Mouse (Mus musculus) lung, postnatal 36 days (tissue): ENCODE data around the gene Mrps5.
A peak's percentile ranks its signal among the peaks of the same experiment; 100 is the strongest.

Experiments used
- DNase-seq: peaks from one replicate; pipeline ENCODE4 v3.0.0; 2022; ENCODE audit warnings: mixed read lengths

The Mrps5 gene

DNA sequence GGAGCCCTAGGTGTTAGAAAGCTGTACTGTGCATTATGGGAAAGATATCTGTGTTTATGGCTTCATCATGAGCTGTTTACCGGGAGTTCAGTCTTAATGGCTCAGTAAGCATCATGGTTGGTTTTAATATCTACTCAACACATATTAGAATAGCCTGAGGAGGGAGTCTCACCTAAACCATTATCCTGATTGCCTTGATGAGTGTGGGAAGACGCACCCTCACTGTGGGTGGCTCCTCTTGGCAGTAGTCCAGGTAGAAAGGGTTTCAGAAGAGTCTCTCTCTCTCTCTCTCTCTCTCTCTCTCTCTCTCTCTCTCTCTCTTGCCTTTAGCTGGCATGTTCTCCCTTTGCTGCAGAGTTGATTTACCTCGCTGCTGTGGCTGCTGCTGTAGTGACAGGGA is 35.0 kb downstream of the Mrps5 start:
- DNase-seq: no peak

DNA sequence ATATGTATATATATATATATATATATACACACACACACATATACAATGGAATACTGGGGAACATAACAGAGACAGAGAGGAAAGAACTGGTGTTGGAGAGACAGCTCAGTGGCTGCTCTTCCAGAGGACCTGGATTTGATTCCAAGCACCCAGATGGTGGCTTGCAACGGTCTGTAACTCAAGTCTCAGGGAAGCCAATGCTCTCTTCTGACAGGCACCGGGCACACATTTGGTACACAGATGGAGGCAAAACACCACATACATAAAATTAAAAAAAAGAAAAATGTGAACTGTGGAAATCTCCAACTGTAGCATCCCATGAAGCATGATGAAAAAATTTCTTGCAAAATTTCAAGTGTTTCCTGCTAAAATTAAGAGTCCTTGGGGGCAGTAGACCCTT is 37.8 kb downstream of the Mrps5 start:
- DNase-seq: no peak

DNA sequence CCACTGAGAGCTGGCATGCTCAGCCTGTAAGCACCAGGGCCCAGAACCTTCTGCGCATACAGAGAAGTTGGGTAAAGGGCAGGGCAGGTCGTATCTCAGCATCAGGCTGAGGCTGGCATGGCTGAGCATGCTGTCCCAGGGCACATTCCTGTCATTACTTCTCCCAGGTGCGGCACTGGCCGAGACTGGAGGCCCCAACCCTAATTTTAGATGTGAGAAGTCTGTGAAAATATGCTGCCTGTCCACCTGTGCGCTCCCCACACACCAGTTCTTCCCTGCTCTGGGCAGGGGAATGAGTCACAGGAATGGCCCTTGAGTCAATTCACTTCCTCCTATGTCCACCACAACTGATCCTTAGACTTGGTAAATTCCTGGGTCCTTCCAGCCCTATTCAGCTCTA is 38.6 kb downstream of the Mrps5 start:
- no peak for DNase-seq

DNA sequence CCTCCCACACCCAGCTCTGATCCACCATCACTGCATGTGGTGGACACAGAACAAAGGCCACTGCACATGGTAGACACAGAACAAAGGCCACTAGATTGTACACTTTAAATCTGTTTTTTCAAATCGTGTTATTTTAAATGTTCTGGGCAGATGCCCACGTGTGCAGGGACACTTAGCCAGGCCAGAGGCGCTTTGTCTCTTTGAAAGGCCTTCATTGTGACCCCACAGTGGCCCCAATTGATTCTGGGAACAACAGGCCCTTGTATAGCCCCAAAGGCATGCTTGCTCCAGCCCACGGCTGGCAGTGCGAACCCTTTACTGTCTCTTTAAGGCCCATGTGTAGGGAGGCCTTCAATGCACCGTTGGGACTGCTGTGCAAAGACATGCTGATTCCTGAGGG is 40.3 kb downstream of the Mrps5 start:
- DNase-seq: no peak

DNA sequence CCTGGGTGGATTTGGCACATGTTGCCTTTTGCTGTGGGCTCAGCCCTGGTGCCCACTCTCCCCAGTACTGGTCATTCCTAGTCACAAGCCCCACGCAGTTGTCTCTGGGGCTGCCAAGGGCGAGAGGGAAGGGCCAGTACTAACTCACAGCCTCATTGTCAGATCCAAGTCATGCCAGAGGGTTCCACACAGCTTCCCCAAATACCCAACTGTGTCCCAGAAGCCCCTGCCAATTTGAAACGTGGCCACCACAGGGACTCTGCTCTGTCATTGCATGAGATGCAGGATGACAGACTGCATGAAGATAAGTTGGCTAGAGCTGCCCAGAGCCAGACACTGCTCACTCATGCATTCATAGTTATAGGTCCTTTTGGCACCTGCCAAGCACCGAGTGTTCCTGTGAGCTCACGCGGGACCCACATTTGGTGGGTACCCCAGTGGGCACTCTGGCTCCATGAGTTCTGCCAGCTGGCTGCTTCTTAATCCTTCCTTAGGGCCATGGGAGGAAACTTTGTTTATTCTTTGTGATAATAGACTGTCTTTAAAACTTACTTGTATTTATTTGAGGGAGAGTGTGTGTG is 41.1 kb downstream of the Mrps5 start:
- no peak for DNase-seq

DNA sequence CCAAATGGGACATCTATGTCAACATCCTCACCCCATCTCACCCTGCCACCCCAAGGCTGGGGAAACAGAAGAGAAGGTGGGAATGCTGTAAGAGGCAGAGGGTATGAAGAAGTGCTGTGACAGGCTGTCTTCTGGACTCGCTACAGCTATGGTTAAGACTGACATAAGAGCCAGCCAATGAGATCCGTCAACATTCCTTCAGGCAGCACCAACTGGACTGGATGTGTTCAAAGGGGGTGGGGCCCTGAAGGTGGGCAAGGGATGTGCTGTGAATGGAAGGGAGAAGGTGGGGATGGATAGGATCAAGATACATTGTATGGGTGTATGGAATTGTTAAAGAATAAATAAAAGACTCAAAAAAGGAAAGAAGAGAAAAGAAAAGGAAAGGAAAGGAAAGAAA is 45.6 kb downstream of the Mrps5 start:
- DNase-seq: no peak

DNA sequence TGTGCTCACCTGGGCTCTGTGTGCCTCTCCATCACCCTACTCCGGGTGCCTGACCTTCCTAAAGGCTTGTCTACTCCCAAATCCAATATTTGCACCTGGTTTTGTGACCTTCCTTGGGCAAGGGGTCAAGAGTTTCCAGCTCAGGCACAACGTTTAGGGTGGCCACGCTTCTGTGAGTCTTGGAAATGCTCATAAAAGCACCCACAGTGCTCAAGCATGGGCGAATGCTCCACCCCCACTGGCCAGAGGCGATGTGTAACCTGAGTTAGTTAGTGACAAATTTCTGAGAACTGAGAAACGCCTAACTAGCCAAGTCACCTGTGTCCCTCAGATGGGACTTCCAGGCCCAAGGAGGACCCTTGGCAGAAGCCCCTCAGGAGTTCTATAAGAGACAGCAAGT is 48.6 kb downstream of the Mrps5 start:
- DNase-seq: no peak

DNA sequence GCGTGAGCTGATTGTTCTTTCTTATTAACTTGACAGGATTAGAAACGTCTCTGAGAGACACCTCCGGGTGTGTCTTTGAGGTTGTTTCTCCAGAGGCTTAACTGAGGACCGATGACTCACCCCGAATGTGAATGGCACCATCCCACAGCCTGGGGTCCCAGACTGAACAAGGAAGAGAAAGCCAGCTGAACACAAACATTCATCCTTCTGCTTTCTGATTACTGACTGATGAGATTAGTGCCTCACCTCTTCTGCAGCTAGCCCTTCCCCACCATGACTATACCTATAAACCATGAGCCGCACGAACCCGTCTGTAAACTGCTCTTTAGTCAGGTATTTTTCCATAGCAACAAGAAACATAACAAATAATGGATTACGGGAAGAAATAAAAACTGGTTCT is 52.0 kb downstream of the Mrps5 start:
- DNase-seq: no peak

DNA sequence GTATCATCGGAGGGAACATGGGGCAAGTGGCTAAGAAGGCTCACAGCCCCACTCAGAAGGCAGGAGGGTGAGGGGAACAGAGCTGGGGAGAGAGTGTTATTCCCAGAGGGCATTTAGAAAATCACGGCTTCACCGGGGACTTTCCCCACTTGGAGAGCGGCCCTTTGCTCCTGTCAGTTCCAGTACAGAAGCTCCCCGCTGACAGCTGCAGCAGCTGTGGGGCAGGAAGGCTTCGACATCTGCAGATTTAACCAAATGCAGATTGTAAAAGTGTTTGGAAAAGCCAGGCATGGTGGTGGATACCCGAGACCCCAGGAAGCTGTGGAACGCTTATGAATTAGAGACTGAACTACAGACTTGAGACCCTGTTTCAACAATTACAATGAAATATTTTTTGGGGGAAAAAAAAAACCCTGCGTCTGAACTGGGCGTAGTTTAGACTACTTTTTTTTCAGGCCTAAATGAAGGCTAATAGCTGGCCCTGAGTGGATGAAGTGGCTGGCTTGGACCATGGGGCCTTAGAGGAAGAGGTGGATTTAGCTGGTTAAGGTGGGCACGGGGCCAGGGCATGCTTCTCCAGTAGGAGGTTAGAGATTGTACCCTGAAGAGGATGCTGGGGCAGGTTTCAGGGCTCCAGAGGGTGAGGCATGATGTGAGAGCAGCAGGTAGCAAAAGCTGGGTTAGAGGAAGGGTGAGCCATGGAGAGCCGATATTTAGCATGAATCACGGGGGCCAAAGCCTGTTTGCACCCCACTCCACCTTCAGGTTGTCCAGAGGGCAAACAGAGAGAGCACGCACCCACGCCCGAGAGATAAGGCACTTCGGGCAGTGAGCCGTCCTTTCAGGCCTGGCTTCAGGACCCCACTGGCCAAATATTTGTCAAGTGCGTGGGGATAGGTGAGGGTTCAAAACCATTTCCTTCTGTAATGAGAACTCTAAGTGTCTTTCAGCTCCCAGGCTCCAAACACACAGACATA is 57.0 kb downstream of the Mrps5 start:
- DNase-seq: peak; percentile 30

DNA sequence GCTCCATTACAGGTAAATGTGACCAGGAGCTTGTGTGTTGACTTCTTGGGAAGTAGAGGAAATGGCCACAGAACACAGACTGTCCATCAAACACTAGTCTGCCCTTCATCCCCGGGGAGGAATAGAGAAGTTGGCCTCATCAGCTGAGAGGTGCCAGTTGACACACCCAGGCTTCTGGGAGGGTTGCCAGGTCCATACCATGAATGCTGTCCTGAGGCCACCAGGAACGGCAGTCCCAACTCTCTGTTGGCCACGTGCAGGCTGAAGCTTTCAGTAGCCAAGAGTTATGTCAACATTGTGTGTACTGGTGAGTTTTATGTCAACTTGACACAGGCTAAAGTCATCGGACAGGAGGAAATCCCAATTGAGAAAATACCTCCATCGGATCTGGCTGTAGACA is 59.9 kb downstream of the Mrps5 start:
- peak; percentile 36 for DNase-seq

DNA sequence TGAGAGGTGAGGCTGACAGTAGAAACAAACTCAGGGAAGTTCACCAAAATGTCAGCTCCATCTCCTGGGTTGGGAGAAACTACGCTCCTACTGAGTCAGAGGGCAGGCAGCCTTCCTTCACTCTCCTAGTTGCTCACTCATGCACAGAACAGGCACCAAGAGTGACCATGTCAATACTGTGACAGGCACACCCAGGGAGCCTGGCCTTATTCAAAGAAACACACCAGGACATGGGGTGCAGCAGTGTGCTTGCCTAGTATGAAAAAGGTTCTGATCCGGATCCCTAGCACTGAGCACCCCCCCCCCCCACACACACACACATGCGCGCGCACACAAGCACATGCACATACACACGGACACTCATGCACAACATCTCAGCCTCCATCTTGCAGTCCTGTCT is 61.1 kb downstream of the Mrps5 start:
- no peak for DNase-seq

DNA sequence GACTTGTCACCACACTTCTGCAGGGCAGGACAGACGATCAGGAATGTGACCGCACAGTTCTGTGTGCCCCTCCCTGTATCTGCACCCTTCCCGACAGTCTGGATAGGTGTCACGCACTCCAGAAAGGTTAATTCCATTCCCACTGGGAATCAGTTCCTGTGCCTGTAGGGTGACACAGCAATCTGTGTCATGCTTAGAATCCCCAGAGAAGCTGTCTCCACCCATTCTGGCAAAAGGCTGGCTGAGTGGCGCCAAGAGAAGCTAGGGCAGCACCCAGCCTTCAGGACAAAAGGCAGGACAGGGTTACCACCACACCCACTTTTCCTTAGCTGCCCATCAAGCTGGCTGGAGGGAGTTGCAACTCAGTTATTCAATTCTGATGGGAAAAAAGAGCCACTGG is 62.9 kb downstream of the Mrps5 start:
- peak; percentile 51 for DNase-seq

DNA sequence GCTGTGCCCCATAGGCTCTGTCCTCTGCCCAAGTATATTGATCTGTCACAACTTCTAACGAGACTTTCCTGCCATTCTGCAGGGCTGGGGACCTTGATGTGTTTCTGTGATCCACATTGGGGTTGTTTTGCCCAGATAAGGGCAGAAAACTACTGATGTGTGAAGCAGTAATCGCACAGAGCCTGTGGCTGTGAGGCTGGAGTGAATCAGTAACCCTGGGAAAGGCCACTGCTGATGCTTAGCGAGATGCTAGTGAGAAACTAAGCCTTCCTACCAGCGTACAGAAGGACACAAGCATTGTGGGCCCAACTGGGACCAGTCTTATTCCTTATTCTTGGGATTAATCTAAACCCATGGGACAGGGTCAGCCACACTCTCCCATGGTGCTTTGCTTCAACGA is 64.6 kb downstream of the Mrps5 start:
- no peak for DNase-seq

DNA sequence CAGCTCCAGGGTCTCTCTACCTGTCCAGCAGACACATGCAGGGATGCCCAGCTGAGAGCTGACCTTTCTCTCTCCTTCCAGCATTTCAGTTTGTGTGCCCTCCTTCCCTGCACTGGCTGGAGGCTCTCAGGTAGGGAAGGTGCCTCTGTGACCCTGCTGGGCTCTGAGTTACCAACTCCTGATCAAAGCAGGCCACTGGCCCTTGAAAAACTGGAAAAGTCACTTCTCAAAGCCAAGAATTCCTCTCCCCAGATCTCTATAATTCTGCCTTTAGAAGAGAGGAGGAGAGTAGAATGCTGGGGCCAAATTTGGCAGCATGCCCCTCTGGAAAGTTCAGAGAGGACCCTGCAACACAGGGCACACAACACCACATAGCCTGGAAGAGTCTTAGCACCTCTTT is 65.3 kb downstream of the Mrps5 start:
- peak; percentile 65 for DNase-seq

DNA sequence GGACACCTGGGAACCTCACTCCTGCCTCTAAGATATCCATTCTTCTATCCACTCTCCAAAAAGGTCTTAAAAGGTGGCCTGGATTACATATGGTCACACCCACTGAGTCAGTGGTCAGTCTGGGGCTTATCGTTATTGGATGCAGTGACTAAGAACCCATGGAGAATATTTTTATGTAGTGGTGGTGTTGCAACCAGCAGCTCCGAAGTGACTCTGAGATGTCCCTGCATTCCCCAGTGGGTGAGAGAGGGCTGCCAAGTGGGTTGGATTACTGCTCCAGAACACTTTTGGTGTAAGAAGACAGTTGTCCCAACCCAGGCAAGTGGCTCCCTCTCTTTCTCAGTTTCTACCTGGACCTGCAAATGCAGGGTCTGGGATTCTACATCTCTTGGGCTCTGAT is 65.8 kb downstream of the Mrps5 start:
- DNase-seq: peak; percentile 29

DNA sequence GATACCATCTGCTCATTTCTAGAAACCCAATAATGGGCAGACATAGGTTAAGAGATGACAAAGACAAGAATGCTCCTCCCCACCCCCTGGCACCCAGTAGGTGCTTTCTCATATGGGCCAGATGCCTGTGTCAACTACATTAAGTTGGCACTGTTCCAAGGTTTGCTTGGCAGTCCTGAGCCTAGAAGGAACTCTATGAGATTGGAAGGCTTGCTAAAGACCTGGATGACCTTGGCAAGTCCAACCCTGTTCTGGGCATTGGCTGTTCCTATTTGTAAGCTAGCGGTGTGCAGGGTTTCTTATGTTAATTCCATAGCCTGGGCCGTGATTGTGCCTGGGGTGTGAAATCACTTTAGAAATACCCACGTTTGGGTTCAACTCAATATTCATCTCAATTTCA is 67.8 kb downstream of the Mrps5 start:
- no peak for DNase-seq

DNA sequence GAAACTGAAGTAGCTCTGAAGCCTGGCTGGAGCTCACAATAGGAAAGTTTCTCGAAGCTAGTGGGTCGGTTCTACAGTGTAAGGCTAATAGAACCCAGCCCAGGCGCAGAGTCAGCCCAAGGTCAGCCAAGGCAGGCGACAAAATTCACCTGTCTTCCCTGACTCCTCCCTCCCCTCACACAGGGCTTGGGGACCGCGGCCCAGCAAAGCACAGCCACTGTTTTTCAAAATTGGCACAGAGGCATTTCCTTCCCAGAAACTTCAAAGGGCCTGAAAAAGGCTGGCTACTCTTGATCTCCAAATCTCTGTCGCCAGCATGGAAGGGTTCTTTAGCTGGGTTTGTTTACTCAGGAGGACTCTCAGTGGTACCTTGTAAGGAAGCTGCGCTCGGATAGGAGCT is 68.4 kb downstream of the Mrps5 start:
- DNase-seq: peak; percentile 17

DNA sequence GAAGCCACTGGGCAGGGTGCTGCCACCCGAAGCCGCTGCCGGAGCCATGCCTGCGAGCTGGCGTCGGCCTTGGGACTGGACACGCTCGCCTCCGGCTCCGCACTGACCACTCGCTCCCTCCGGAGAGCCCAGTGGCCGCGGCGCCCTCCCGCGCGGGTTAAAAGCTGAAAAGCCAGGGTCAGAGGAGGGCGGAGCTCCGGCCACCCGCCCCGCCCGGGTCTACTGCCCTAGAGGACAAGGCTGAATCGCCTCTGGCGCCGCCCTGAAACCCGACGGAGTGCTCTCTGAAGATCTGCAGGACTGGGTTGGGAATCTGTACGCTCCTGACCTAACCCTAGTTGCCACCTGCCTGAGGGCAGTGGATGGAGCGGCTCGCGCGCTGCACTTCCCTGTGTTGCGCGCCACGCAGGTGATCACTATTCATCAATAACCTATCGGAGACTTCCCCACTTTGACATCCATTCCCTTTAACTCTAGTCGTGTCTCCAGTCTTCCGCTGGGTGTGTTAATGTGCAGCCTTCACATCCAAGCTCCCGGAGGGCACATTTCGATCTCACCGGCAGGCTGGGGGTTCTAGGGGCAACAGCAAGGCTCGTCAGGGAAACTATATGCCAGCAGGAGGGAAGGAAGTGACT is 69.2 kb downstream of the Mrps5 start, which contains the start of gene Mal:
Gene Mal (minus strand): TSS at position 610 of the 635 bp plus-strand sequence.
- DNase-seq: peak; percentile 78
